Mouse (Mus musculus): ENCODE results near the gene Rtn1.

- TF ChIP-seq POLR2A (IDR thresholded peaks at IDR 0.05; ENCODE audit: low read depth, low read length) (no peak), CTCF (IDR thresholded peaks at IDR 0.05; ENCODE audit: extremely low read depth, insufficient read length, insufficient replicate concordance, low read depth, low read length) (no peak)
Observed at GRCm38 (mm10) chr12:72360926-72361615, 47.8 kb downstream of the Rtn1 start.

Data from small intestine, adult 2 months (tissue).